Mouse (Mus musculus): ENCODE data around the gene Carmil3.

The Carmil3 gene

GRCm38 (mm10) chr14:55495509-55496240, 5.2 kb downstream of the Carmil3 start:
- DNase-seq (ENCODE audit: low read depth) = no peak

- no peak for DNase-seq (ENCODE audit: low read depth)
Observed at GRCm38 (mm10) chr14:55496761-55497448, 6.5 kb downstream of the Carmil3 start.

GRCm38 (mm10) chr14:55497449-55497821, 7.0 kb downstream of the Carmil3 start:
- DNase-seq (ENCODE audit: low read depth) = peak; percentile 65

- no peak for DNase-seq (ENCODE audit: low read depth)
Observed at GRCm38 (mm10) chr14:55505612-55506011, 15.2 kb downstream of the Carmil3 start.

- DNase-seq (ENCODE audit: low read depth) = no peak
Observed at GRCm38 (mm10) chr14:55507801-55508200, 17.4 kb downstream of the Carmil3 start.

GRCm38 (mm10) chr14:55509540-55509939, 19.1 kb downstream of the Carmil3 start:
- no peak for DNase-seq (ENCODE audit: low read depth)

GRCm38 (mm10) chr14:55510125-55510731, 19.8 kb downstream of the Carmil3 start, which contains the start of gene Cpne6:
Gene Cpne6 (plus strand): TSS chr14:55510445.
- DNase-seq (ENCODE audit: low read depth) = no peak

GRCm38 (mm10) chr14:55511037-55511436, 20.6 kb downstream of the Carmil3 start:
- DNase-seq (ENCODE audit: low read depth) = no peak

GRCm38 (mm10) chr14:55513927-55514326, 23.5 kb downstream of the Carmil3 start:
- no peak for DNase-seq (ENCODE audit: low read depth)

GRCm38 (mm10) chr14:55515846-55516245, 25.4 kb downstream of the Carmil3 start:
- no peak for DNase-seq (ENCODE audit: low read depth)

- DNase-seq (ENCODE audit: low read depth) = no peak
Observed at GRCm38 (mm10) chr14:55518897-55519296, 28.4 kb downstream of the Carmil3 start.

GRCm38 (mm10) chr14:55519604-55520003, 29.2 kb downstream of the Carmil3 start:
- DNase-seq (ENCODE audit: low read depth) = no peak

- DNase-seq (ENCODE audit: low read depth) = no peak
Observed at GRCm38 (mm10) chr14:55520451-55521361, 30.3 kb downstream of the Carmil3 start.

GRCm38 (mm10) chr14:55524062-55524461, 33.6 kb downstream of the Carmil3 start:
- no peak for DNase-seq (ENCODE audit: low read depth)

- no peak for DNase-seq (ENCODE audit: low read depth)
Observed at GRCm38 (mm10) chr14:55524785-55525184, 34.3 kb downstream of the Carmil3 start, which contains the start of gene Nrl. Gene Nrl (minus strand): TSS chr14:55524981.

GRCm38 (mm10) chr14:55526674-55527073, 36.2 kb downstream of the Carmil3 start:
- no peak for DNase-seq (ENCODE audit: low read depth)

- DNase-seq (ENCODE audit: low read depth) = peak; percentile 49
Observed at GRCm38 (mm10) chr14:55527940-55528339, 37.5 kb downstream of the Carmil3 start.

GRCm38 (mm10) chr14:55536116-55536745, 45.8 kb downstream of the Carmil3 start:
- peak; percentile 40 for DNase-seq (ENCODE audit: low read depth)

- DNase-seq (ENCODE audit: low read depth) = peak; percentile 89
Observed at GRCm38 (mm10) chr14:55540067-55540786, 49.8 kb downstream of the Carmil3 start, which contains the start of gene Pck2. Gene Pck2 (plus strand): TSS chr14:55540266.

GRCm38 (mm10) chr14:55540787-55541321, 50.4 kb downstream of the Carmil3 start:
- DNase-seq (ENCODE audit: low read depth) = peak; percentile 65
